Mouse (Mus musculus) kidney, adult 2 months (tissue): ENCODE data around the gene Tbca.

Source experiments
- CTCF ChIP-seq: fragments of 200-500 bp; conservative IDR thresholded peaks from 2 replicates; pipeline ENCODE4 v1.5.1; 2011; ENCODE audit warnings: low read depth, mild to moderate bottlenecking, control low read depth, low read length, moderate library complexity, mixed read lengths; ENCODE audit not compliant: insufficient read depth, insufficient read length
- POLR2A ChIP-seq: fragments of 200-500 bp; IDR thresholded peaks from one replicate; pipeline ENCODE4 v1.6.1; 2011; ENCODE audit warnings: low read depth, low read length, control low read depth

GRCm38 (mm10) chr13:94849351-94849750 lies 60.6 kb downstream of the Tbca start:
- TF ChIP-seq CTCF (no peak), POLR2A (no peak)
